Mouse (Mus musculus): ENCODE measurements around the gene Npcd. TPM values are rescaled to one million over a fixed set of nuclear protein-coding genes. Genes with fewer than 3 reads are reported as not detected.
A peak's percentile ranks its signal among the peaks of the same experiment; 100 is the strongest.

Gene Npcd
- polyA plus RNA-seq, 2 experiments = 0.99 to 1.7 TPM

- no peaks in the 10 kb centered on the region for H3K9me3 ChIP-seq (ENCODE audit: control insufficient read depth, low read length)
- no peak within 1 kb of the TSS for H3K9ac ChIP-seq (ENCODE audit: low read depth, low read length, severe bottlenecking)
- no peaks in the 10 kb centered on the region for H3K36me3 ChIP-seq (ENCODE audit: control insufficient read depth, insufficient read depth, low read length)
- no peaks in the 10 kb centered on the region for H3K27me3 ChIP-seq (ENCODE audit: control insufficient read depth, insufficient read depth, low read length)
- no peak within 1 kb of the TSS for H3K4me2 ChIP-seq (replicated peaks; ENCODE audit: low read depth, low read length, severe bottlenecking)
- no peak for TF ChIP-seq POLR2A (IDR thresholded peaks at IDR 0.05; ENCODE audit: borderline replicate concordance, extremely low read depth, insufficient read depth, insufficient read length)
- H3K4me3 ChIP-seq (replicated peaks; ENCODE audit: low read length) = no peak within 1 kb of the TSS
- ATAC-seq (ENCODE audit: low FRiP score, low read depth) = no peak
- peaks cover 13% of the 10 kb centered on the region for H3K4me1 ChIP-seq (ENCODE audit: control insufficient read depth, insufficient read depth, low read length)
- H3K27ac ChIP-seq (replicated peaks; ENCODE audit: low read depth, low read length) = no peak within 1 kb of the TSS
- no peak for DNase-seq (ENCODE audit: low spot score)
Measured at GRCm38 (mm10) chr15:79777749-79778148, 56.3 kb downstream of the Npcd start, which contains the start of gene Dnal4. Gene Dnal4 (minus strand): TSS chr15:79777849.

DNA sequence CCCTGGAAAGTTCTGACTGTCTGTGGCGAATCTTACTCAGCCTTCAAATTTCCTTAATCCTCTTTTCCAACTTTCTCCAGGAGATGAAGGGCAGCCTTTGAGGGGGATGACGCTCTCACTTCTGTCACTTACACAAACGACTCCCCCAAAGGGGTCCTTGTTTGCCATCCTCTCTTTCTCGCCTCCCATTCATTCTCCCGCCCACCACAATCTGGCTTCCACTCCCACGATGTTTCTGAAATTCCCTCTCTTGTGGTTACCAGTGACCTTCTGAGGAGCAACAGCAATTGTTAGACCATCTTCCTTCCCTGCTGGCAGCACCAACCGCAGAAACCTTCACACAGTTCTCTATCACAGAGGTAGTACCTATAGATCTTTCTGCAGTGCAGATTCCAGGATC, 58.4 kb downstream of the Npcd start:
- no peak for ATAC-seq (ENCODE audit: low FRiP score, low read depth)
- peaks cover 19% of the 10 kb centered on the region for H3K4me1 ChIP-seq (ENCODE audit: control insufficient read depth, insufficient read depth, low read length)
- H3K36me3 ChIP-seq (ENCODE audit: control insufficient read depth, insufficient read depth, low read length) = no peaks in the 10 kb centered on the region
- no peak overlapping the region for H3K4me2 ChIP-seq (replicated peaks; ENCODE audit: low read depth, low read length, severe bottlenecking)
- 63% methylated on average over 7 of the region's 7 CpGs for WGBS
- H3K27ac ChIP-seq (replicated peaks; ENCODE audit: low read depth, low read length) = no peak overlapping the region
- H3K9ac ChIP-seq (ENCODE audit: low read depth, low read length, severe bottlenecking) = no peak overlapping the region
- TF ChIP-seq POLR2A (IDR thresholded peaks at IDR 0.05; ENCODE audit: borderline replicate concordance, extremely low read depth, insufficient read depth, insufficient read length) = no peak
- no peak for DNase-seq (ENCODE audit: low spot score)
- H3K4me3 ChIP-seq (replicated peaks; ENCODE audit: low read length) = no peak overlapping the region
- H3K27me3 ChIP-seq (ENCODE audit: control insufficient read depth, insufficient read depth, low read length) = no peaks in the 10 kb centered on the region
- no peaks in the 10 kb centered on the region for H3K9me3 ChIP-seq (ENCODE audit: control insufficient read depth, low read length)

DNA sequence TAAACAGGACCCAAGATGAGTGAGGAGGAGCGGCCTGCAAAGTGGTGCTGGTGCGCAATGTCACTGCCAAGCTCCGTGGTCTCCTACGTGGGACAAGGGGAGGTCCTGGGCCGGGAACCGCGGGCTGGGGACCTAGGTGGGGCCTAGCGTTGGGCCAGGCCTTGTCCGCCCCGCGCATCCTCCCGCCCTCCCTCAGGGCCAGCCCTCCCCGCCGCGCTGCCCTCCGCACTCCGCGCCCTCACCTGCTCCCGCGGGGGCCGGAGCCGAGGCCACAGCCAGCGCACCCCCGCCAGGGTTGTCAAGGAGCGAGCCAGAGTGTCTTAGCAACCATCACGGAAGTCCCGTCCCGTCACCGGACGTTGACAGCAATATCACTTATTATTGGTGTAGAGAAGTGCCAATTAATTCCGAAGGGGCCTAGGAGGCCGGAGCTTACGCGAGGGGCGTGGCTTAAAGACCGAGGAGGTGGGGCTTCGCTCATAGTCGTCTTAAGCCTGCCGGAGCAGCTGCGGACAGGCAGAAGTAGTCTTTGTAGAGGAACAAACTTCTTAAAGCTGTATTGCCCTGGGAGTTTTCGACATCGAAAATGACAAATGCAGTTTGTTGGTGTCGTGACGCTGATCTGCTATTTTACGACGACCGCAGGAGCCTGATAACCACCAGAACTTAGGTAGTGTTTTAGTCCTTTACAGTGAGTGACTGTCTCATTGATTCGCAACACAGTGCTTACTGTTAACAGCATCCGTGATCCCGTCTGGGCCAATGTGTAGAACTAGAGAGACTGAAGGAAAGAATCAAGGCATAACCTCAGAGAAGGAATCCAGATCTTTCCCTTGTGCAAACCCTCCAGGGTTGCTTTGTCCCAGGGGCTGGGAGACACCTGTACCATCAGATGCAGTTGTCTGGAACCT, 59.7 kb downstream of the Npcd start:
- under 1% methylated on average over 41 of the region's 50 CpGs for WGBS
- peak overlapping the region; percentile 59 for H3K27ac ChIP-seq (replicated peaks; ENCODE audit: low read depth, low read length)
- ATAC-seq (ENCODE audit: low FRiP score, low read depth) (peak; percentile 99), DNase-seq (ENCODE audit: low spot score) (peak; percentile 99)
- H3K9ac ChIP-seq (ENCODE audit: low read depth, low read length, severe bottlenecking) = peak overlapping the region; percentile 71
- H3K4me1 ChIP-seq (ENCODE audit: control insufficient read depth, insufficient read depth, low read length) = peaks cover 22% of the 10 kb centered on the region
- TF ChIP-seq POLR2A (IDR thresholded peaks at IDR 0.05; ENCODE audit: borderline replicate concordance, extremely low read depth, insufficient read depth, insufficient read length) = 0 out of 2 replicates have a peak, but pooled peaks have one; percentile 27
- no peaks in the 10 kb centered on the region for H3K36me3 ChIP-seq (ENCODE audit: control insufficient read depth, insufficient read depth, low read length)
- H3K9me3 ChIP-seq (ENCODE audit: control insufficient read depth, low read length) = no peaks in the 10 kb centered on the region
- no peaks in the 10 kb centered on the region for H3K27me3 ChIP-seq (ENCODE audit: control insufficient read depth, insufficient read depth, low read length)
- H3K4me3 ChIP-seq (replicated peaks; ENCODE audit: low read length) = peak overlapping the region; percentile 70
- H3K4me2 ChIP-seq (replicated peaks; ENCODE audit: low read depth, low read length, severe bottlenecking) = peak overlapping the region; percentile 68

- no peak for ATAC-seq (ENCODE audit: low FRiP score, low read depth)
Measured at GRCm38 (mm10) chr15:79770629-79771240, 63.3 kb downstream of the Npcd start.

GRCm38 (mm10) chr15:79768302-79768701, 65.7 kb downstream of the Npcd start:
- H3K9ac ChIP-seq (ENCODE audit: low read depth, low read length, severe bottlenecking) = no peak overlapping the region
- ATAC-seq (ENCODE audit: low FRiP score, low read depth) (no peak), DNase-seq (ENCODE audit: low spot score) (no peak)
- WGBS = 78% methylated on average over 6 of the region's 6 CpGs
- no peak overlapping the region for H3K27ac ChIP-seq (replicated peaks; ENCODE audit: low read depth, low read length)
- H3K4me3 ChIP-seq (replicated peaks; ENCODE audit: low read length) = no peak overlapping the region
- H3K4me2 ChIP-seq (replicated peaks; ENCODE audit: low read depth, low read length, severe bottlenecking) = no peak overlapping the region
- H3K4me1 ChIP-seq (ENCODE audit: control insufficient read depth, insufficient read depth, low read length) = peaks cover 13% of the 10 kb centered on the region
- no peaks in the 10 kb centered on the region for H3K27me3 ChIP-seq (ENCODE audit: control insufficient read depth, insufficient read depth, low read length)
- H3K9me3 ChIP-seq (ENCODE audit: control insufficient read depth, low read length) = no peaks in the 10 kb centered on the region
- TF ChIP-seq POLR2A (IDR thresholded peaks at IDR 0.05; ENCODE audit: borderline replicate concordance, extremely low read depth, insufficient read depth, insufficient read length) = no peak
- H3K36me3 ChIP-seq (ENCODE audit: control insufficient read depth, insufficient read depth, low read length) = peaks cover 18% of the 10 kb centered on the region

More at GRCm38 (mm10) chr15:79770629-79771240, 63.3 kb downstream of the Npcd start:
- no peaks in the 10 kb centered on the region for H3K9me3 ChIP-seq (ENCODE audit: control insufficient read depth, low read length)
- no peaks in the 10 kb centered on the region for H3K27me3 ChIP-seq (ENCODE audit: control insufficient read depth, insufficient read depth, low read length)
- 53% methylated on average over 21 of the region's 21 CpGs for WGBS
- H3K36me3 ChIP-seq (ENCODE audit: control insufficient read depth, insufficient read depth, low read length) = no peaks in the 10 kb centered on the region
- H3K4me1 ChIP-seq (ENCODE audit: control insufficient read depth, insufficient read depth, low read length) = peaks cover 22% of the 10 kb centered on the region
- H3K9ac ChIP-seq (ENCODE audit: low read depth, low read length, severe bottlenecking) = no peak overlapping the region
- H3K27ac ChIP-seq (replicated peaks; ENCODE audit: low read depth, low read length) = no peak overlapping the region
- TF ChIP-seq POLR2A (IDR thresholded peaks at IDR 0.05; ENCODE audit: borderline replicate concordance, extremely low read depth, insufficient read depth, insufficient read length) = no peak
- H3K4me2 ChIP-seq (replicated peaks; ENCODE audit: low read depth, low read length, severe bottlenecking) = no peak overlapping the region; the same call in 1 of the 2 replicates
- H3K4me3 ChIP-seq (replicated peaks; ENCODE audit: low read length) = no peak overlapping the region
- DNase-seq (ENCODE audit: low spot score) = no peak
